Comparison of ENCODE assay signal across 1 mouse cellular context in the genomic region with DNA sequence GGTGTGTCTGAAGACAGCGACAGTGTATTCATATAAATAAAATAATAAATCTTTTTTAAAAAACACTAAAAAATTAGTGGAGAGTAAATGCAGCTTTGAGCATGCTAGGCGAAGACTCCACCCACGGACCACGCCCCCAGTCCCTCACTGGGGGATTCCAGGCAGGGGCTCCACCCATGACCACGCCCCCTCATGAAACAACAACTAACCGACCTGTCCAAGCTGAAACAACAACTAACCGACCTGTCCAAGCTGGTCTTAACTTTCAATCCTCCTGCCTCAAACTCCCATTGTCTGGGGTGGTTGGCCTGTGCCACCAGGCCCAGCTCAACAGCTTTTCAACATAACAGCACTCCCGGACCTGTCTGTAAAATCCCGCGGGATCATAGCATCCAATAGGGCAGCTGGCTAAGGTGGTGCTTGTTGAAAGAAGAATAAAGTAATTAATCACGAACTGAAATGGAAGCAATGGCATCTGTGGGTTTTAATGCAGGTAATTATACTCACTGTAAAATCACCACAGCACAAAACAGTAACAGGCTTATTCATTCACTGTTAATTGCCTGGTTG.
TF ChIP-seq lines count a peak whose summit lies in the region.

No protein-coding gene starts in this region.

TF ChIP-seq in CH12.LX, 34 proteins besides CTCF, POLR2A, EP300 and RAD21 (continued from another document):
- TF ChIP-seq JUND (conservative IDR thresholded peaks at IDR 0.05; ENCODE audit: low read depth, low read length) (no peak), HCFC1 (IDR thresholded peaks at IDR 0.05; ENCODE audit: low read depth, low read length) (no peak), NRF1 (IDR thresholded peaks at IDR 0.05; ENCODE audit: low read depth, low read length) (no peak), TCF12 (IDR thresholded peaks at IDR 0.05; ENCODE audit: low read depth, low read length) (no peak), POLR2AphosphoS2 (IDR thresholded peaks at IDR 0.05; ENCODE audit: low read depth, low read length) (no peak), ZKSCAN1 (IDR thresholded peaks at IDR 0.05; ENCODE audit: borderline replicate concordance, low read depth, low read length) (no peak), SIN3A (IDR thresholded peaks at IDR 0.05; ENCODE audit: low read length) (no peak), MAFK (IDR thresholded peaks at IDR 0.05; ENCODE audit: insufficient replicate concordance, low read length) (no peak), MYC (IDR thresholded peaks at IDR 0.05; ENCODE audit: low read depth, low read length) (no peak)
